In the genomic region with DNA sequence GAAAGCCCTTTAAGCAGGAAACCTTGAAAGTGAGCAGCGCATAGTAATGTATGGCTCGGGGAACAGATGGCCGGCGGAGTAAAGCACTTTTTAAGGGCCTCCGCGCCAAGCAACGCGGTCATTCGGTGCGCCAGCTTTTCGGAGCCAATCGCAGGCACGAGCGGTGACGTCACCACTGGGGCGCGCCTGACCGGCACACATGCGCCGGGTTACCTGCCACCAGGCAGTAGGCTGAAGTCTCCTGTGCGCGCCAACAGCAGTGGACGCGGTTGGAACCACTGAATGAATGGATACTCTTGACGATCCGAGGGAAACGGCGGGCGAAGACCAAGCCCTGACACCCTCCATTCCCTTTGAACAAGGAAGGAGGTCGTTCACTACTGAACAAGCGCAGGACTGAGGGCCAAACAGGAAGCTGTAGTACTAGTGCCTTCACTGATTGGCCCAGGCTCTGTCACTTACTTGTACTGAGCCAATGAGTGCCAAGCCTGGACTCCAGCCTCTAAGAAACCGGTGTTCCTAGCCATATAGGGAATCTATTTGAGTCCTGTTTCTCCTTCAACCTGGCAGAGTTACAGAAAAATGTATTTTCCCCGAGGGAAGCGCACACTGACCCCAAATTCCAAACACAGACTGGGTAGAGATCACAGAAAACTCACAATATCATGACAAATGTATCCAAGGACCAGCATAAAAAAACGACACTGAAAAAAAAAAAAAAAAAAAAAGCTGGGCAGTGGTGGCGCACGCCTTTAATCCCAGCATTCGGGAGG, we compare ENCODE assay signal across 8 mouse cellular contexts. TPM values are rescaled to one million over a fixed set of nuclear protein-coding genes. Genes with fewer than 3 reads are reported as not detected.
DNase-seq lines count a peak whose midpoint lies in the region; ATAC-seq and TF ChIP-seq lines count a peak whose summit lies in the region.

Gene Rccd1 (minus strand): TSS at position 412 of the 773 bp plus-strand sequence.

- peaks cover 60% of the 10 kb centered on the region for H3K36me3 ChIP-seq in embryonic facial prominence, embryonic 13.5 days
- 0 out of 2 replicates have a peak, but pooled peaks cover 1% of the 10 kb centered on the region for H3K36me3 ChIP-seq in kidney, adult 2 months (ENCODE audit: control insufficient read depth, insufficient read depth, low read length)
- peaks cover 61% of the 10 kb centered on the region for H3K36me3 ChIP-seq in limb, embryonic 12.5 days
- peaks cover 40% of the 10 kb centered on the region for H3K36me3 ChIP-seq in midbrain, embryonic 15.5 days (replicated peaks)
- H3K36me3 ChIP-seq in spleen, adult 2 months (ENCODE audit: control insufficient read depth, insufficient read depth, low read length): peaks cover 21% of the 10 kb centered on the region

- H3K27ac ChIP-seq in embryonic facial prominence, embryonic 13.5 days: peak within 1 kb of the TSS; percentile 74
- peak within 1 kb of the TSS; percentile 82 for H3K27ac ChIP-seq in kidney, adult 2 months (ENCODE audit: insufficient read depth, low read depth, low read length)
- peak within 1 kb of the TSS; percentile 82 for H3K27ac ChIP-seq in limb, embryonic 12.5 days
- H3K27ac ChIP-seq in midbrain, embryonic 15.5 days: peak within 1 kb of the TSS; percentile 90
- peak within 1 kb of the TSS; percentile 94 for H3K27ac ChIP-seq in spleen, adult 2 months (ENCODE audit: insufficient read depth, low read length)

- TF ChIP-seq POLR2A in kidney, adult 2 months (IDR thresholded peaks at IDR 0.05; ENCODE audit: low read depth, low read length): peak; percentile 64
- TF ChIP-seq POLR2A in spleen, adult 2 months (IDR thresholded peaks at IDR 0.05; ENCODE audit: low read depth, low read length): peak; percentile 73

- ATAC-seq in embryonic facial prominence, embryonic 13.5 days (ENCODE audit: insufficient number of reproducible peaks, insufficient read depth, low FRiP score, low TSS enrichment, low read depth): peak; percentile 95
- ATAC-seq in limb, embryonic 12.5 days (ENCODE audit: insufficient number of reproducible peaks, insufficient read depth, low FRiP score, low TSS enrichment, low read depth): peak; percentile 98
- ATAC-seq in midbrain, embryonic 15.5 days (replicated peaks): peak; percentile 99

- H3K4me1 ChIP-seq in embryonic facial prominence, embryonic 13.5 days: peaks cover 17% of the 10 kb centered on the region
- peaks cover 4% of the 10 kb centered on the region for H3K4me1 ChIP-seq in kidney, adult 2 months (ENCODE audit: control insufficient read depth, insufficient read depth, low read length)
- peaks cover 13% of the 10 kb centered on the region for H3K4me1 ChIP-seq in limb, embryonic 12.5 days (replicated peaks)
- H3K4me1 ChIP-seq in midbrain, embryonic 15.5 days: peaks cover 26% of the 10 kb centered on the region
- H3K4me1 ChIP-seq in spleen, adult 2 months (ENCODE audit: control insufficient read depth, insufficient read depth, insufficient read length): no peaks in the 10 kb centered on the region

- no peaks in the 10 kb centered on the region for H3K27me3 ChIP-seq in embryonic facial prominence, embryonic 13.5 days
- no peaks in the 10 kb centered on the region for H3K27me3 ChIP-seq in kidney, adult 2 months (replicated peaks; ENCODE audit: control insufficient read depth, insufficient read depth, low read length)
- H3K27me3 ChIP-seq in limb, embryonic 12.5 days: no peaks in the 10 kb centered on the region
- no peaks in the 10 kb centered on the region for H3K27me3 ChIP-seq in midbrain, embryonic 15.5 days (replicated peaks)
- no peaks in the 10 kb centered on the region for H3K27me3 ChIP-seq in spleen, adult 2 months (ENCODE audit: control insufficient read depth, insufficient read depth, low read length)

- no peak for TF ChIP-seq CTCF in kidney, adult 2 months (conservative IDR thresholded peaks at IDR 0.05; ENCODE audit: insufficient read depth, insufficient read length, low read depth, low read length)
- TF ChIP-seq CTCF in spleen, adult 2 months (IDR thresholded peaks at IDR 0.05; ENCODE audit: extremely low read depth, insufficient read depth, insufficient read length, insufficient replicate concordance): no peak

- peak; percentile 97 for DNase-seq in 3134 (ENCODE audit: extremely low read depth, insufficient read length, low spot score)
- DNase-seq in adrenal gland, postnatal 36 days: peak; percentile 96
- DNase-seq in heart, adult 18-20 months: peak; percentile 97
- DNase-seq in kidney, adult 2 months: peak; percentile 98
- peak; percentile 89 to 93 for DNase-seq in spleen, adult 2 months (ENCODE audit: low read depth in 1 of 2, low spot score in 2 of 2)

- H3K9ac ChIP-seq in embryonic facial prominence, embryonic 13.5 days: peak within 1 kb of the TSS; percentile 75
- peak within 1 kb of the TSS; percentile 58 for H3K9ac ChIP-seq in limb, embryonic 12.5 days (replicated peaks)
- peak within 1 kb of the TSS; percentile 60 for H3K9ac ChIP-seq in midbrain, embryonic 15.5 days

- peak within 1 kb of the TSS; percentile 74 for H3K4me2 ChIP-seq in embryonic facial prominence, embryonic 13.5 days
- peak within 1 kb of the TSS; percentile 72 for H3K4me2 ChIP-seq in limb, embryonic 12.5 days
- peak within 1 kb of the TSS; percentile 71 for H3K4me2 ChIP-seq in midbrain, embryonic 15.5 days

- peak within 1 kb of the TSS; percentile 69 for H3K4me3 ChIP-seq in embryonic facial prominence, embryonic 13.5 days
- H3K4me3 ChIP-seq in kidney, adult 2 months (ENCODE audit: insufficient read depth, low read depth, low read length): peak within 1 kb of the TSS; percentile 61
- H3K4me3 ChIP-seq in limb, embryonic 12.5 days (replicated peaks): peak within 1 kb of the TSS; percentile 61
- peak within 1 kb of the TSS; percentile 66 for H3K4me3 ChIP-seq in midbrain, embryonic 15.5 days
- H3K4me3 ChIP-seq in spleen, adult 2 months (ENCODE audit: extremely low read depth, insufficient read depth, insufficient read length): peak within 1 kb of the TSS; percentile 93

- H3K9me3 ChIP-seq in embryonic facial prominence, embryonic 13.5 days: no peaks in the 10 kb centered on the region
- no peaks in the 10 kb centered on the region for H3K9me3 ChIP-seq in limb, embryonic 12.5 days
- H3K9me3 ChIP-seq in midbrain, embryonic 15.5 days: no peaks in the 10 kb centered on the region

- 2% methylated on average over 38 of the region's 38 CpGs for WGBS in embryonic facial prominence, embryonic 13.5 days
- 1% methylated on average over 38 of the region's 38 CpGs for WGBS in kidney, adult 2 months
- 3% methylated on average over 38 of the region's 38 CpGs for WGBS in limb, embryonic 12.5 days
- WGBS in midbrain, embryonic 15.5 days: 2% methylated on average over 38 of the region's 38 CpGs
- 2% methylated on average over 38 of the region's 38 CpGs for WGBS in spleen, adult 2 months

RNA-seq across cellular contexts. Expression of gene Rccd1, which starts in this region (rescaled TPM):
- total RNA-seq in adrenal gland, postnatal 36 days (2021): 10 to 100 TPM in 1 of 2 experiments, 1 to 10 TPM in 1; 8.9 to 12.0 TPM
- polyA plus RNA-seq in embryonic facial prominence, embryonic 13.5 days (2015; fragmentation: Nextera tagmentation; extraction: Ambion mirVana): 15.6 and 17.2 TPM in 2 replicates
- total RNA-seq in heart, adult 18-20 months (2021): 1 to 10 TPM; 4.7 to 6.8 TPM
- 3.7 and 5.3 TPM in 2 replicates for polyA plus RNA-seq in kidney, adult 2 months (2012; rRNA removed)
- 12.6 and 13.9 TPM in 2 replicates for polyA plus RNA-seq in limb, embryonic 12.5 days (2016; fragmentation: Nextera tagmentation; extraction: Ambion mirVana)
- polyA plus RNA-seq in midbrain, embryonic 15.5 days (2015; fragmentation: Nextera tagmentation; extraction: Ambion mirVana): 10.5 and 13.9 TPM in 2 replicates
- polyA plus RNA-seq in spleen, adult 2 months (2012; rRNA removed): 13.2 and 14.7 TPM in 2 replicates

Comparison
In these comparisons a context has a peak if more than half of its experiments do, and no peak if none do; other contexts are left out.
1. Peak in every context shown above with its lines: DNase-seq, ATAC-seq, H3K4me3 ChIP-seq and H3K27ac ChIP-seq.